Comparison of ENCODE assay signal across 11 mouse cellular contexts in the genomic region with DNA sequence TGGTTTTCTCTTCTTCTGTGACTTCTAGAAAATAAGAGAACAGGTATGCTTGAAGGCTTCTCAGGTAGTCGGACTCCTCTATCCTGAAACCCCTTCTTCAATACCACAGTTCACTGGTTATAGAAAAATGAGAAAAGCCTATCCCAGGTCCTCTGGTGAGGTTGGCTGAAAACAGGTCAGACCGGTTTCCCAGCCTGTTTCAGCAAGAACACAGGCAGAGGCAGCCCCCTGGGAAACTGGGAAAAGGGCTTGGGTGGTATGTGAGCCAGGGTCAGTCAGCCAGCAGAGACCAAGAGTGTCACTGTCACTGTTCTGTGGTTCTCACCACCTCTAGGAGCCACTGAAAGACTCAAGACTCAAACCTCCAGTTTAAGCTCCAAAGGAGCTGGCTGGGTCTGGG. TPM values are rescaled to one million over a fixed set of nuclear protein-coding genes. Genes with fewer than 3 reads are reported as not detected.
DNase-seq lines count a peak whose midpoint lies in the region; ATAC-seq and TF ChIP-seq lines count a peak whose summit lies in the region.
"Had no signal": no experiment of that assay in that cellular context is flagged by ENCODE, and none has a peak within 500 bp of the region (broad histone marks: within the 10 kb centered on the region; RNA-seq: fewer than 3 reads in every experiment).

No protein-coding gene starts in this region.

- no peak for TF ChIP-seq POLR2A in heart, adult 2 months (IDR thresholded peaks at IDR 0.05; ENCODE audit: insufficient read depth, low read depth, low read length)

- no peak overlapping the region for H3K4me2 ChIP-seq in heart, embryonic 13.5 days
- no peak overlapping the region for H3K4me2 ChIP-seq in heart, embryonic 12.5 days
- no peak overlapping the region for H3K4me2 ChIP-seq in intestine, embryonic 16.5 days (ENCODE audit: low read depth, low read length)
- H3K4me2 ChIP-seq in lung, embryonic 14.5 days, result peak overlapping the region; percentile 25; the same call in 1 of the 2 replicates
- H3K4me2 ChIP-seq: liver, embryonic 13.5 days had no signal

- intact Hi-C loops in heart, adult 2 months (cut with DNase I), result no loop called here

- peak; percentile 65 for DNase-seq in R1 (ENCODE audit: low read depth, low spot score)
- DNase-seq in lung, embryonic 14.5 days, result peak; percentile 77
- no peak for DNase-seq in testis, postnatal 10 days (ENCODE audit: low spot score)
- DNase-seq in heart, adult 2 months, result no peak
- no peak for DNase-seq in B cell, adult 2 months
- DNase-seq: heart, postnatal 10 days; liver, embryonic 13.5 days had no signal

- H3K4me3 ChIP-seq in heart, embryonic 13.5 days, result no peak overlapping the region
- H3K4me3 ChIP-seq in heart, embryonic 12.5 days, result no peak overlapping the region
- H3K4me3 ChIP-seq in intestine, embryonic 16.5 days (ENCODE audit: low read length), result no peak overlapping the region
- H3K4me3 ChIP-seq in lung, embryonic 14.5 days (ENCODE audit: low read depth, low read length), result no peak overlapping the region
- H3K4me3 ChIP-seq in heart, adult 2 months, result no peak overlapping the region
- H3K4me3 ChIP-seq: liver, embryonic 13.5 days had no signal

- 50% methylated on average over 2 of the region's 2 CpGs for WGBS in heart, embryonic 13.5 days
- 49% methylated on average over 2 of the region's 2 CpGs for WGBS in heart, embryonic 12.5 days
- 39% methylated on average over 2 of the region's 2 CpGs for WGBS in intestine, embryonic 16.5 days
- 29% methylated on average over 2 of the region's 2 CpGs for WGBS in lung, embryonic 14.5 days
- 68% methylated on average over 2 of the region's 2 CpGs for WGBS in heart, adult 2 months

- no peaks in the 10 kb centered on the region for H3K79me2 ChIP-seq in heart, adult 2 months (replicated peaks; ENCODE audit: control insufficient read depth, insufficient read depth, low read length)

- H3K9ac ChIP-seq in heart, embryonic 13.5 days, result 0 out of 2 replicates have a peak overlapping the region, but pooled peaks have one; percentile 28
- no peak overlapping the region for H3K9ac ChIP-seq in heart, embryonic 12.5 days
- H3K9ac ChIP-seq in intestine, embryonic 16.5 days (ENCODE audit: low read depth, low read length), result no peak overlapping the region
- H3K9ac ChIP-seq in lung, embryonic 14.5 days, result no peak overlapping the region
- no peak overlapping the region for H3K9ac ChIP-seq in heart, adult 2 months (ENCODE audit: low read depth, low read length)
- H3K9ac ChIP-seq: liver, embryonic 13.5 days had no signal

- H3K27ac ChIP-seq in heart, embryonic 13.5 days (replicated peaks), result peak overlapping the region; percentile 28; the same call in 1 of the 2 replicates
- H3K27ac ChIP-seq in heart, embryonic 12.5 days (ENCODE audit: poor library complexity, severe bottlenecking), result no peak overlapping the region
- peak overlapping the region; percentile 51 for H3K27ac ChIP-seq in intestine, embryonic 16.5 days (ENCODE audit: low read length)
- H3K27ac ChIP-seq in lung, embryonic 14.5 days (ENCODE audit: low read depth), result peak overlapping the region; percentile 39
- no peak overlapping the region for H3K27ac ChIP-seq in heart, adult 2 months
- H3K27ac ChIP-seq: liver, embryonic 13.5 days had no signal

- no peak for TF ChIP-seq EP300 in heart, adult 2 months (IDR thresholded peaks at IDR 0.05; ENCODE audit: insufficient read depth, low read depth, low read length)

- TF ChIP-seq CTCF in lung, embryonic 14.5 days (IDR thresholded peaks at IDR 0.05; ENCODE audit: low read depth), result no peak
- TF ChIP-seq CTCF in heart, adult 2 months (IDR thresholded peaks at IDR 0.05), result no peak

- no peak for ATAC-seq in heart, embryonic 13.5 days (ENCODE audit: extremely low read depth, insufficient number of reproducible peaks, low FRiP score, low TSS enrichment)
- no peak for ATAC-seq in heart, embryonic 12.5 days (ENCODE audit: insufficient number of reproducible peaks, low FRiP score)
- ATAC-seq in intestine, embryonic 16.5 days, result peak; percentile 43; the same call in 1 of the 2 replicates
- no peak for ATAC-seq in lung, embryonic 14.5 days (ENCODE audit: insufficient read depth)

- no peaks in the 10 kb centered on the region for H3K27me3 ChIP-seq in heart, embryonic 13.5 days (replicated peaks)
- H3K27me3 ChIP-seq in heart, embryonic 12.5 days (replicated peaks), result no peaks in the 10 kb centered on the region
- H3K27me3 ChIP-seq in intestine, embryonic 16.5 days (replicated peaks; ENCODE audit: control insufficient read depth, insufficient read depth, low read length), result no peaks in the 10 kb centered on the region
- H3K27me3 ChIP-seq in lung, embryonic 14.5 days (ENCODE audit: insufficient read depth, low read length), result no peaks in the 10 kb centered on the region
- H3K27me3 ChIP-seq in heart, adult 2 months (ENCODE audit: control insufficient read depth, insufficient read depth, low read length), result no peaks in the 10 kb centered on the region

- H3K4me1 ChIP-seq in heart, embryonic 13.5 days, result peaks cover 33% of the 10 kb centered on the region
- peaks cover 25% of the 10 kb centered on the region for H3K4me1 ChIP-seq in heart, embryonic 12.5 days (replicated peaks)
- peaks cover 15% of the 10 kb centered on the region for H3K4me1 ChIP-seq in intestine, embryonic 16.5 days (ENCODE audit: control insufficient read depth, insufficient read depth, low read length)
- 0 out of 2 replicates have a peak, but pooled peaks cover 3% of the 10 kb centered on the region for H3K4me1 ChIP-seq in lung, embryonic 14.5 days (ENCODE audit: insufficient read depth)
- no peaks in the 10 kb centered on the region for H3K4me1 ChIP-seq in heart, adult 2 months (ENCODE audit: control insufficient read depth, insufficient read depth, low read length)

- H3K9me3 ChIP-seq in heart, embryonic 13.5 days, result no peaks in the 10 kb centered on the region
- no peaks in the 10 kb centered on the region for H3K9me3 ChIP-seq in heart, embryonic 12.5 days (replicated peaks)
- H3K9me3 ChIP-seq in intestine, embryonic 16.5 days (ENCODE audit: control insufficient read depth, low read length), result no peaks in the 10 kb centered on the region
- no peaks in the 10 kb centered on the region for H3K9me3 ChIP-seq in lung, embryonic 14.5 days (ENCODE audit: low read depth, low read length)
- H3K9me3 ChIP-seq: liver, embryonic 13.5 days had no signal

- peaks cover 71% of the 10 kb centered on the region for H3K36me3 ChIP-seq in heart, embryonic 13.5 days
- H3K36me3 ChIP-seq in heart, embryonic 12.5 days, result peaks cover 62% of the 10 kb centered on the region
- H3K36me3 ChIP-seq in intestine, embryonic 16.5 days (ENCODE audit: control insufficient read depth, insufficient read depth, low read length), result peaks cover 12% of the 10 kb centered on the region
- peaks cover 63% of the 10 kb centered on the region for H3K36me3 ChIP-seq in lung, embryonic 14.5 days (ENCODE audit: insufficient read depth)
- H3K36me3 ChIP-seq in heart, adult 2 months (ENCODE audit: control insufficient read depth, insufficient read depth, low read length), result no peaks in the 10 kb centered on the region; the same call in 1 of the 2 replicates

RNA-seq across cellular contexts. Expression of a gene that starts 3.5 kb away (rescaled TPM):
- polyA plus RNA-seq in heart, embryonic 13.5 days (2015; fragmentation: Nextera tagmentation; extraction: Ambion mirVana), result 383 and 399 TPM in 2 replicates
- 515 and 518 TPM in 2 replicates for polyA plus RNA-seq in heart, embryonic 12.5 days (2016; fragmentation: Nextera tagmentation; extraction: Ambion mirVana)
- 289 and 312 TPM in 2 replicates for polyA plus RNA-seq in intestine, embryonic 16.5 days (2015; fragmentation: Nextera tagmentation; extraction: Ambion mirVana)
- polyA plus RNA-seq in lung, embryonic 14.5 days (2014; fragmentation: Nextera tagmentation; extraction: Ambion mirVana), result 799 and 847 TPM in 2 replicates
- 1 to 10 TPM; 3.5 to 5.1 TPM for total RNA-seq in heart, adult 2 months (2021)
- polyA plus RNA-seq in heart, adult 2 months (2012; rRNA removed), result 5.1 and 7.0 TPM in 2 replicates

RNA-seq across cellular contexts. Expression of a gene that starts 25.6 kb away (rescaled TPM):
- 127 and 141 TPM in 2 replicates for polyA plus RNA-seq in heart, embryonic 13.5 days (2015; fragmentation: Nextera tagmentation; extraction: Ambion mirVana)
- polyA plus RNA-seq in heart, embryonic 12.5 days (2016; fragmentation: Nextera tagmentation; extraction: Ambion mirVana), result 140 and 146 TPM in 2 replicates
- polyA plus RNA-seq in intestine, embryonic 16.5 days (2015; fragmentation: Nextera tagmentation; extraction: Ambion mirVana), result 196 and 207 TPM in 2 replicates
- 243 and 246 TPM in 2 replicates for polyA plus RNA-seq in lung, embryonic 14.5 days (2014; fragmentation: Nextera tagmentation; extraction: Ambion mirVana)
- 10 to 100 TPM; 15.7 to 16.1 TPM for total RNA-seq in heart, adult 2 months (2021)
- polyA plus RNA-seq in heart, adult 2 months (2012; rRNA removed), result 17.9 and 35.2 TPM in 2 replicates

RNA-seq across cellular contexts. Expression of a gene that starts 25.9 kb away (rescaled TPM):
- not detected in 2 replicates for polyA plus RNA-seq in heart, embryonic 13.5 days (2015; fragmentation: Nextera tagmentation; extraction: Ambion mirVana)
- polyA plus RNA-seq in heart, embryonic 12.5 days (2016; fragmentation: Nextera tagmentation; extraction: Ambion mirVana), result 0.32 TPM in 1 of 2 replicates, not detected in the other
- not detected in 2 replicates for polyA plus RNA-seq in intestine, embryonic 16.5 days (2015; fragmentation: Nextera tagmentation; extraction: Ambion mirVana)
- polyA plus RNA-seq in lung, embryonic 14.5 days (2014; fragmentation: Nextera tagmentation; extraction: Ambion mirVana), result not detected in 2 replicates
- total RNA-seq in heart, adult 2 months (2021), result under 1 TPM in 1 of 2 experiments, not detected in 1; 0.45 TPM
- polyA plus RNA-seq in heart, adult 2 months (2012; rRNA removed), result 0.64 TPM in 1 of 2 replicates, not detected in the other
- total RNA-seq: heart, postnatal 10 days had no signal

RNA-seq across cellular contexts. Expression of a gene that starts 26.1 kb away (rescaled TPM):
- not detected in 2 replicates for polyA plus RNA-seq in heart, embryonic 13.5 days (2015; fragmentation: Nextera tagmentation; extraction: Ambion mirVana)
- polyA plus RNA-seq in heart, embryonic 12.5 days (2016; fragmentation: Nextera tagmentation; extraction: Ambion mirVana), result not detected in 2 replicates
- not detected in 2 replicates for polyA plus RNA-seq in intestine, embryonic 16.5 days (2015; fragmentation: Nextera tagmentation; extraction: Ambion mirVana)
- polyA plus RNA-seq in lung, embryonic 14.5 days (2014; fragmentation: Nextera tagmentation; extraction: Ambion mirVana), result not detected in 2 replicates
- total RNA-seq in heart, adult 2 months (2021), result not detected
- polyA plus RNA-seq in heart, adult 2 months (2012; rRNA removed), result 0.14 TPM in 1 of 2 replicates, not detected in the other
- total RNA-seq: heart, postnatal 10 days had no signal
- polyA plus RNA-seq: spleen, adult 2 months had no signal

RNA-seq across cellular contexts. Expression of a gene that starts 55.5 kb away (rescaled TPM):
- polyA plus RNA-seq in heart, embryonic 13.5 days (2015; fragmentation: Nextera tagmentation; extraction: Ambion mirVana), result 25.4 and 26.9 TPM in 2 replicates
- polyA plus RNA-seq in heart, embryonic 12.5 days (2016; fragmentation: Nextera tagmentation; extraction: Ambion mirVana), result 25.6 and 26.8 TPM in 2 replicates
- polyA plus RNA-seq in intestine, embryonic 16.5 days (2015; fragmentation: Nextera tagmentation; extraction: Ambion mirVana), result 24.5 and 24.7 TPM in 2 replicates
- polyA plus RNA-seq in lung, embryonic 14.5 days (2014; fragmentation: Nextera tagmentation; extraction: Ambion mirVana), result 20.5 and 20.9 TPM in 2 replicates
- total RNA-seq in heart, adult 2 months (2021), result 10 to 100 TPM; 48.8 to 50.3 TPM
- 21.3 and 25.0 TPM in 2 replicates for polyA plus RNA-seq in heart, adult 2 months (2012; rRNA removed)

Comparison
In these comparisons a context has a peak if more than half of its experiments do, and no peak if none do; other contexts are left out.
1. H3K27ac ChIP-seq: peak in heart, embryonic 13.5 days (single experiment), intestine, embryonic 16.5 days (single experiment) and lung, embryonic 14.5 days (single experiment); none in heart, embryonic 12.5 days (single experiment) and heart, adult 2 months (single experiment).
2. RNA of a gene that starts 3.5 kb away (polyA plus RNA-seq): 799 to 847 TPM in lung, embryonic 14.5 days, 515 to 518 TPM in heart, embryonic 12.5 days, 383 to 399 TPM in heart, embryonic 13.5 days and 289 to 312 TPM in intestine, embryonic 16.5 days; 5.1 to 7.0 TPM in heart, adult 2 months; every median in the first group is over 10 times any median in the second.
3. DNase-seq: peak in R1 (single experiment) and lung, embryonic 14.5 days (single experiment); none in testis, postnatal 10 days (single experiment), heart, adult 2 months (0 of 2) and B cell, adult 2 months (0 of 2).